Mouse (Mus musculus): Measurements from ENCODE around the gene B3gnt9. TPM values are rescaled to one million over a fixed set of nuclear protein-coding genes. Genes with fewer than 3 reads are reported as not detected.

B3gnt9 gene
- 19.1 and 20.3 TPM in 2 replicates for polyA plus RNA-seq (2014; fragmentation: Nextera tagmentation; extraction: Ambion mirVana)

GRCm38 (mm10) chr8:105254966-105255350, at the start of gene B3gnt9:
Gene B3gnt9 (minus strand): TSS chr8:105255153.
- DNase-seq (ENCODE audit: low spot score) (peak; percentile 80), ATAC-seq (replicated peaks; ENCODE audit: low FRiP score, low TSS enrichment, low read depth) (peak; percentile 72)
- Histone ChIP-seq H3K27ac (ENCODE audit: low read depth) (peak within 1 kb of the TSS; percentile 84), H3K4me3 (ENCODE audit: low read depth, low read length) (peak within 1 kb of the TSS; percentile 62), H3K4me1 (replicated peaks; ENCODE audit: control insufficient read depth, insufficient read depth, low read length) (peaks cover 26% of the 10 kb centered on the region), H3K36me3 (ENCODE audit: control insufficient read depth, insufficient read depth, low read length) (peaks cover 35% of the 10 kb centered on the region), H3K4me2 (ENCODE audit: low read length) (peak within 1 kb of the TSS; percentile 91), H3K9ac (ENCODE audit: low read length) (peak within 1 kb of the TSS; percentile 76), H3K27me3 (replicated peaks; ENCODE audit: control insufficient read depth, insufficient read depth, low read length) (peaks cover 25% of the 10 kb centered on the region), H3K9me3 (ENCODE audit: control insufficient read depth, low read length) (no peaks in the 10 kb centered on the region)
- WGBS = 2% methylated on average over 14 of the region's 14 CpGs

GRCm38 (mm10) chr8:105303874-105304273, 48.9 kb upstream of the B3gnt9 start:
- WGBS = 84% methylated on average over 9 of the region's 9 CpGs
- no peaks in the 10 kb centered on the region for H3K9me3 ChIP-seq (ENCODE audit: control insufficient read depth, low read length)
- no peak overlapping the region for H3K9ac ChIP-seq (ENCODE audit: low read length)
- ATAC-seq (replicated peaks; ENCODE audit: low FRiP score, low TSS enrichment, low read depth) (no peak), DNase-seq (ENCODE audit: low spot score) (no peak)
- H3K27ac ChIP-seq (ENCODE audit: low read depth) = no peak overlapping the region
- peaks cover 69% of the 10 kb centered on the region for H3K36me3 ChIP-seq (ENCODE audit: control insufficient read depth, insufficient read depth, low read length)
- H3K27me3 ChIP-seq (replicated peaks; ENCODE audit: control insufficient read depth, insufficient read depth, low read length) = no peaks in the 10 kb centered on the region
- H3K4me2 ChIP-seq (ENCODE audit: low read length) = no peak overlapping the region
- H3K4me3 ChIP-seq (ENCODE audit: low read depth, low read length) = no peak overlapping the region
- peaks cover 18% of the 10 kb centered on the region for H3K4me1 ChIP-seq (replicated peaks; ENCODE audit: control insufficient read depth, insufficient read depth, low read length)

GRCm38 (mm10) chr8:105303396-105303795, 48.4 kb upstream of the B3gnt9 start:
- DNase-seq (ENCODE audit: low spot score) (no peak), ATAC-seq (replicated peaks; ENCODE audit: low FRiP score, low TSS enrichment, low read depth) (no peak)
- whole genome bisulfite sequencing = 80% methylated on average over 8 of the region's 8 CpGs
- no peaks in the 10 kb centered on the region for H3K27me3 ChIP-seq (replicated peaks; ENCODE audit: control insufficient read depth, insufficient read depth, low read length)
- H3K36me3 ChIP-seq (ENCODE audit: control insufficient read depth, insufficient read depth, low read length) = peaks cover 67% of the 10 kb centered on the region
- H3K4me3 ChIP-seq (ENCODE audit: low read depth, low read length) = no peak overlapping the region
- no peak overlapping the region for H3K27ac ChIP-seq (ENCODE audit: low read depth)
- no peak overlapping the region for H3K4me2 ChIP-seq (ENCODE audit: low read length)
- no peaks in the 10 kb centered on the region for H3K9me3 ChIP-seq (ENCODE audit: control insufficient read depth, low read length)
- peaks cover 22% of the 10 kb centered on the region for H3K4me1 ChIP-seq (replicated peaks; ENCODE audit: control insufficient read depth, insufficient read depth, low read length)
- H3K9ac ChIP-seq (ENCODE audit: low read length) = no peak overlapping the region

GRCm38 (mm10) chr8:105299962-105300361, 45.0 kb upstream of the B3gnt9 start:
- Histone ChIP-seq H3K4me1 (replicated peaks; ENCODE audit: control insufficient read depth, insufficient read depth, low read length) (peaks cover 24% of the 10 kb centered on the region), H3K9ac (ENCODE audit: low read length) (no peak overlapping the region), H3K27ac (ENCODE audit: low read depth) (no peak overlapping the region), H3K9me3 (ENCODE audit: control insufficient read depth, low read length) (no peaks in the 10 kb centered on the region), H3K4me2 (ENCODE audit: low read length) (no peak overlapping the region), H3K36me3 (ENCODE audit: control insufficient read depth, insufficient read depth, low read length) (peaks cover 59% of the 10 kb centered on the region), H3K27me3 (replicated peaks; ENCODE audit: control insufficient read depth, insufficient read depth, low read length) (no peaks in the 10 kb centered on the region), H3K4me3 (ENCODE audit: low read depth, low read length) (no peak overlapping the region)
- DNase-seq (ENCODE audit: low spot score) = no peak
- no peak for ATAC-seq (replicated peaks; ENCODE audit: low FRiP score, low TSS enrichment, low read depth)
- 94% methylated on average over 8 of the region's 8 CpGs for WGBS

- H3K27ac ChIP-seq (ENCODE audit: low read depth) = no peak overlapping the region
- peak overlapping the region; percentile 59 for H3K4me3 ChIP-seq (ENCODE audit: low read depth, low read length)
- peak overlapping the region; percentile 63 for H3K9ac ChIP-seq (ENCODE audit: low read length)
- no peaks in the 10 kb centered on the region for H3K9me3 ChIP-seq (ENCODE audit: control insufficient read depth, low read length)
- DNase-seq (ENCODE audit: low spot score) = no peak
- WGBS = 59% methylated on average over 18 of the region's 18 CpGs
- peaks cover 17% of the 10 kb centered on the region for H3K4me1 ChIP-seq (replicated peaks; ENCODE audit: control insufficient read depth, insufficient read depth, low read length)
- H3K36me3 ChIP-seq (ENCODE audit: control insufficient read depth, insufficient read depth, low read length) = peaks cover 48% of the 10 kb centered on the region
- no peaks in the 10 kb centered on the region for H3K27me3 ChIP-seq (replicated peaks; ENCODE audit: control insufficient read depth, insufficient read depth, low read length)
- H3K4me2 ChIP-seq (ENCODE audit: low read length) = peak overlapping the region; percentile 94
- no peak for ATAC-seq (replicated peaks; ENCODE audit: low FRiP score, low TSS enrichment, low read depth)
These were observed 43.6 kb upstream of the B3gnt9 start for GRCm38 (mm10) chr8:105298351-105299252.

- ATAC-seq (replicated peaks; ENCODE audit: low FRiP score, low TSS enrichment, low read depth) (peak; percentile 86), DNase-seq (ENCODE audit: low spot score) (peak; percentile 90)
- H3K9ac ChIP-seq (ENCODE audit: low read length) = peak within 1 kb of the TSS; percentile 63
- H3K4me3 ChIP-seq (ENCODE audit: low read depth, low read length) = peak within 1 kb of the TSS; percentile 59
- peak within 1 kb of the TSS; percentile 17; the same call in 1 of the 2 replicates for H3K27ac ChIP-seq (ENCODE audit: low read depth)
- H3K27me3 ChIP-seq (replicated peaks; ENCODE audit: control insufficient read depth, insufficient read depth, low read length) = no peaks in the 10 kb centered on the region
- peak within 1 kb of the TSS; percentile 94 for H3K4me2 ChIP-seq (ENCODE audit: low read length)
- peaks cover 17% of the 10 kb centered on the region for H3K4me1 ChIP-seq (replicated peaks; ENCODE audit: control insufficient read depth, insufficient read depth, low read length)
- no peaks in the 10 kb centered on the region for H3K9me3 ChIP-seq (ENCODE audit: control insufficient read depth, low read length)
- 0% methylated on average over 58 of the region's 58 CpGs for WGBS
- H3K36me3 ChIP-seq (ENCODE audit: control insufficient read depth, insufficient read depth, low read length) = peaks cover 39% of the 10 kb centered on the region
These were observed 42.7 kb upstream of the B3gnt9 start, which contains the start of gene E2f4 for GRCm38 (mm10) chr8:105297511-105298192. Gene E2f4 (plus strand): TSS chr8:105297663.

GRCm38 (mm10) chr8:105295895-105296573, 41.1 kb upstream of the B3gnt9 start, which contains the start of gene Exoc3l:
Gene Exoc3l (minus strand): TSS chr8:105296101.
- Histone ChIP-seq H3K27ac (ENCODE audit: low read depth) (no peak within 1 kb of the TSS), H3K4me1 (replicated peaks; ENCODE audit: control insufficient read depth, insufficient read depth, low read length) (peaks cover 17% of the 10 kb centered on the region), H3K9ac (ENCODE audit: low read length) (peak within 1 kb of the TSS; percentile 63; the same call in 1 of the 2 replicates), H3K9me3 (ENCODE audit: control insufficient read depth, low read length) (no peaks in the 10 kb centered on the region), H3K4me2 (ENCODE audit: low read length) (peak within 1 kb of the TSS; percentile 70), H3K4me3 (ENCODE audit: low read depth, low read length) (peak within 1 kb of the TSS; percentile 59), H3K36me3 (ENCODE audit: control insufficient read depth, insufficient read depth, low read length) (peaks cover 24% of the 10 kb centered on the region), H3K27me3 (replicated peaks; ENCODE audit: control insufficient read depth, insufficient read depth, low read length) (no peaks in the 10 kb centered on the region)
- DNase-seq (ENCODE audit: low spot score) (no peak), ATAC-seq (replicated peaks; ENCODE audit: low FRiP score, low TSS enrichment, low read depth) (no peak)
- 53% methylated on average over 11 of the region's 11 CpGs for WGBS

GRCm38 (mm10) chr8:105295256-105295655, 40.3 kb upstream of the B3gnt9 start:
- ATAC-seq (replicated peaks; ENCODE audit: low FRiP score, low TSS enrichment, low read depth) (no peak), DNase-seq (ENCODE audit: low spot score) (no peak)
- Histone ChIP-seq H3K36me3 (ENCODE audit: control insufficient read depth, insufficient read depth, low read length) (peaks cover 17% of the 10 kb centered on the region), H3K4me1 (replicated peaks; ENCODE audit: control insufficient read depth, insufficient read depth, low read length) (peaks cover 21% of the 10 kb centered on the region), H3K27ac (ENCODE audit: low read depth) (no peak overlapping the region), H3K9ac (ENCODE audit: low read length) (no peak overlapping the region), H3K4me2 (ENCODE audit: low read length) (peak overlapping the region; percentile 18; the same call in 1 of the 2 replicates), H3K4me3 (ENCODE audit: low read depth, low read length) (peak overlapping the region; percentile 1; the same call in 1 of the 2 replicates), H3K27me3 (replicated peaks; ENCODE audit: control insufficient read depth, insufficient read depth, low read length) (peaks cover 6% of the 10 kb centered on the region), H3K9me3 (ENCODE audit: control insufficient read depth, low read length) (no peaks in the 10 kb centered on the region)
- WGBS = 70% methylated on average over 11 of the region's 11 CpGs

Measured in intestine, embryonic 14.5 days (tissue).